Mouse (Mus musculus) ES-CJ7 (cell line): Measurements from ENCODE around the gene Sdhaf1.
A peak's percentile ranks its signal among the peaks of the same experiment; 100 is the strongest.

Source experiments
- DNase-seq: peaks from one replicate; pipeline ENCODE4 v3.0.0; 2011; ENCODE audit warnings: low read depth, low spot score

The Sdhaf1 gene

GRCm38 (mm10) chr7:30293795-30294194, 29.9 kb downstream of the Sdhaf1 start:
- no peak for DNase-seq

DNA sequence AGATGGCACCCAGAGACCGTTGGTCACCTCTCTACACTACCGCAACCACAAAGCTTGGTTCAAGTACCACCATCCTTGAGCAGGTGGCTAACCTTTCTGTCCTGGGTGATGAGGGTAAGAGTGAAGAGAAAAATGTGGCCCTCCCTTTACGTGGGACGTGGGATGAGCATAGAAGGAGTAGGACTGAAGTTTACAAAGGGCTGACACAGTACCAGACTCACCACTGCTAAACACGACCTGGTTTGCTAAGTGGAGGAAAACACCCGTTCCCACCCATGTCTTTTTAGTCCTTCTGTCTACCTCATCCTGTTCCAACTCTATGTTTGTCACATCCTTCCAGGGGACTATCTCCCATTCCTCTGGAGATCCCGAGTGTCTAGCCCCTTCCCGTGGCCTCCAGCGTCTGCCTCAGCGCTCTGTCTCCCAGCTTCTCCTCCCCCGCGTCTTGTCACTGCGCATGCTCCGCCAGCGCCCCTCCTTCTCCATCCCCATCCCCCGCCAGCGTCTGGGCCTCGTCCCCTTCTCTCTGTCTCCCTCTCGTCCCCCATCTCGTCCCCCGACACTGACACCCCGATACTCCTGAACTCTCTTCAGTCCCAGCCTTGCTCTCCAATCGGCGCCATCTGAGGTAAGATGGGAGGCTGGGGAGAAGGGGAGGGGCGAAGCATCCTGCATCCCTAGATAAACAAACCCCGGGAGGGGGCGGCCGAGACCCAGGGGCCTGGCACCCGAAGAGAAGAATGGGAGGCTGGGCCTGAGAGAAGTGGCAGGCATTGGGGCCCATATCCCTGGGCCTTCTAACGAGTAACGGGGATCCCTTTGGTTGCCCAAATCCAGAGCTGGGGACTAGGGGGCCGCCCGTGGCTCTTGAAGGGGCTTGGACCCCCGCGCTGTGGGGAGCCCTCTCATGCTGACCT, 32.2 kb downstream of the Sdhaf1 start, which contains the start of gene Clip3:
Clip3 (plus strand) TSS at position 514 of the 917 bp plus-strand sequence.
- DNase-seq: peak; percentile 77

GRCm38 (mm10) chr7:30289714-30290399, 33.8 kb downstream of the Sdhaf1 start:
- no peak for DNase-seq

- DNase-seq: no peak
Measured at GRCm38 (mm10) chr7:30289071-30289713, 34.5 kb downstream of the Sdhaf1 start.

GRCm38 (mm10) chr7:30288046-30288445, 35.6 kb downstream of the Sdhaf1 start:
- no peak for DNase-seq

DNA sequence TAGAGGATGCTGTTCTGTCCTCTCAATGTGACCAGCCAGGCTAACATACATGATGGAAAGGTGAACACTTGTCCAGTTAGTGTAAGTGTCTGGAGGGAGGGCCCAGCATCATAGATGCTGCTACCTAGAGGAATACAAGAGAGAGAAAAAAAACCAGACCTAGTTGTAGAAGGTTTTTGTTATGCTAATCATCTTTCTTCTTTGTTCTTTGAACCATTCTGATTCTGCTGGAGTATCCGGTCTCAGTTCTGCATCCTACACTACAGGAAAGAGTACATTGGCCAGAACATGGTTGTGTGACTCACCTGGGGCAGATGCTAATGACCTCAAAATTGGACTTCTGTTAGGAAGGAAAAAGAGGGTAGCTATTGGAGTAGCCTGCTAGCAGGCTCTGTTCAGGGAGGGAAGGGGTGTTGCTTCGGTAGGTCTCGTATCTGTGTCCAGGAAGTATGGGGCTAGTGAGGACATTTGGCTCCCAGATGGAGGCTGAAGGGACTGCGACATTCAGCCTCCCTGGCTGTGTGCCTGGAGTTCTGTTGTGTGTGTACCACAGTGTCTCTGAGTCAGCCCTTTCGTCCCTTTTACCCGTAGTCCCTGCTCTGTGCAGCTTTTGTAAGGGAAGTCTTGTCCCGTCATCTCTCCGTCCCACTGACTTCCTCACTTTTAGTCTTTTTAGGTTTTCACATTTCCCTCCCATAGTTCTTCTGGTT, 36.8 kb downstream of the Sdhaf1 start:
- DNase-seq: peak; percentile 65

DNA sequence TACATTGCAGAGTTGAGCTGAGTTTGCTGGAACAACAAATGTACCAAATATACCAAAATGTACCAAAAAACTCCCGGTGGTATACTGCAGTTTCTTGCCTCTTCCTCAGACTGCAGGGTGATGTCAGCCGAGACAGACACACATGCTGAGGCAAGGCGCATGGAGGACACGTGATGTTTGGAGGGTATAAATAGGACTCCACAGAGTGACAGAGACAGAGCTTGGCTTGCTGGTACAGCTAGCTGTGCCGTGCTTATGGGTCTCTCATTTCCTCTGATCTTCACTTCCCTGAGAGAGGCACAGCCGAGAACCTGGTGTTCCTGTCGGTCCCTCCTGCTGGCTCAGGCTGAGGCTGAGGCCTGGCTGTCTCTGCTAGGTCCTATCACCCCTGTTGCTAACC, 41.0 kb downstream of the Sdhaf1 start:
- DNase-seq: no peak

- no peak for DNase-seq
Measured at GRCm38 (mm10) chr7:30281522-30281921, 42.2 kb downstream of the Sdhaf1 start.

- peak; percentile 95 for DNase-seq
Measured at GRCm38 (mm10) chr7:30280670-30281138, 43.0 kb downstream of the Sdhaf1 start.

GRCm38 (mm10) chr7:30279951-30280669, 43.6 kb downstream of the Sdhaf1 start, which contains the start of the genes Thap8 and Wdr62:
Thap8 (plus strand) TSS chr7:30280094.
Wdr62 (minus strand) TSS chr7:30280419.
- DNase-seq: peak; percentile 94

DNA sequence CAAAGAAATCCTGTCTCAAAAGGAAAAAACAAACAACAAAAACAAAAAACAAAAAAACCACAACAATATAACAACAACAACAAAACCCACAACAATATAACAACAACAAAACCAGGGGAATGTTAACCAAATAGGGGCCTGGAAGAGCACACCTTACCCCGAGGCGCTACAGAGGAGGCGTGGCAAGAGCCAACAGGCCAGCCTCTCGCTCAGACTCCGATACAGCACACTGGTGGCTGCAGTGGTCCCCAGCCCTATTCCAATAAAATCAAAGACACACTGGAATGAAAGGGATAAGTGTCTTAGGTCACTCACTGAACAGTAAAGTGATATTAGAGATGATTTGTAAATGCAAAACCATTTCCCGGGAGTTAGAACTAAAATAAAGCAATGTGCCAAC, 44.2 kb downstream of the Sdhaf1 start:
- DNase-seq: peak; percentile 81

DNA sequence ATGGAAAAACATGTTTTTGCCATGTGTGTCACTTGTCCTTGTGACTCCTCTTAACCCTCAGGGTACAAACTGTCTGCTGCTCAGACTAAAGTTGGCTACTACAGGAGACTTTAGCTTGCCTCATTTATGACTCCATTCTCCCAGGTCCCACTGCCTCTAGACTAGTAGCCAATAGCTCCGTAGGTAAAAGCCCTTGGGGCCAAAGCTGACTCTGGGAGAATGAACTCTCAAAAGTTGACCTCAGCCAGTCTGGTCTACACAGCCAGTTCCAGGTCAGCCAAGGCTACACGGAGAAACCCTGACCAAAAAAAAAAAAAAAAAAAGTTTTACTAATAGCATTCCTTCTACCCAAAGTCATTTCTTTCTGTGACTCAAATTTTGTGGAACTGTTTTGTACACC, 44.8 kb downstream of the Sdhaf1 start:
- no peak for DNase-seq

- DNase-seq: no peak
Measured at GRCm38 (mm10) chr7:30274383-30274782, 49.3 kb downstream of the Sdhaf1 start.
